Mouse (Mus musculus) brain, embryonic 14.5 days (tissue): ENCODE measurements around the gene Cop1.

ENCODE experiments used
- CTCF ChIP-seq: fragments of 200-500 bp; IDR thresholded peaks from 2 replicates; pipeline ENCODE4 v1.5.1; 2012; ENCODE audit warnings: inconsistent platforms, mild to moderate bottlenecking, moderate library complexity, borderline replicate concordance; ENCODE audit not compliant: insufficient read depth, insufficient read length; ENCODE audit errors: extremely low read depth
- POLR2A ChIP-seq: fragments of 200-500 bp; IDR thresholded peaks from 2 replicates; pipeline ENCODE4 v1.6.1; 2012; ENCODE audit warnings: mild to moderate bottlenecking, inconsistent platforms, borderline replicate concordance; ENCODE audit not compliant: poor library complexity, insufficient read depth, insufficient read length, severe bottlenecking; ENCODE audit errors: extremely low read depth

GRCm38 (mm10) chr1:159250320-159250719 is 18.2 kb downstream of the Cop1 start:
- TF ChIP-seq CTCF (no peak), POLR2A (no peak)
